Mouse (Mus musculus) kidney, embryonic 14.5 days (tissue): ENCODE data around the gene Arhgap28. TPM values are rescaled to one million over a fixed set of nuclear protein-coding genes. Genes with fewer than 3 reads are reported as not detected.

Experiments used
- ATAC-seq: fragments of 200-750 bp; cut with Nextera tagmentation; 2 replicates; pipeline ENCODE4 v1.8.0; 2017; ENCODE audit warnings: moderate number of reproducible peaks, mild to moderate bottlenecking, moderate TSS enrichment, moderate library complexity; ENCODE audit not compliant: low FRiP score, low TSS enrichment
- H3K27ac ChIP-seq: fragments of 300-500 bp; sonication (generic); 2 replicates; pipeline ENCODE4 v1.5.1; 2014; ENCODE audit warnings: low read depth, mild to moderate bottlenecking, low read length, moderate library complexity, mixed read lengths
- H3K27me3 ChIP-seq: fragments of 300-500 bp; sonication (generic); 2 replicates; pipeline ENCODE4 v1.6.1; 2014; ENCODE audit warnings: mild to moderate bottlenecking, low read length; ENCODE audit not compliant: control insufficient read depth, insufficient read depth
- H3K36me3 ChIP-seq: fragments of 300-500 bp; sonication (generic); 2 replicates; pipeline ENCODE4 v1.6.1; 2014; ENCODE audit warnings: low read length, mixed read lengths; ENCODE audit not compliant: control insufficient read depth, insufficient read depth
- H3K4me1 ChIP-seq: fragments of 300-500 bp; sonication (generic); 2 replicates; pipeline ENCODE4 v1.6.1; 2014; ENCODE audit warnings: low read length, mixed read lengths; ENCODE audit not compliant: control insufficient read depth, insufficient read depth
- H3K4me2 ChIP-seq: fragments of 300-500 bp; sonication (generic); replicated peaks from 2 replicates; pipeline ENCODE4 v1.6.1; 2014; ENCODE audit warnings: low read depth, mild to moderate bottlenecking, low read length
- H3K4me3 ChIP-seq: fragments of 300-500 bp; sonication (generic); 2 replicates; pipeline ENCODE4 v1.5.1; 2014; ENCODE audit warnings: mild to moderate bottlenecking, low read length
- H3K9ac ChIP-seq: fragments of 300-500 bp; sonication (generic); 2 replicates; pipeline ENCODE4 v1.6.1; 2014; ENCODE audit warnings: low read depth, mild to moderate bottlenecking, low read length, moderate library complexity
- H3K9me3 ChIP-seq: fragments of 300-500 bp; sonication (generic); 2 replicates; pipeline ENCODE4 v1.6.1; 2016; ENCODE audit warnings: low read length; ENCODE audit not compliant: control insufficient read depth
- WGBS: fragments of 180-500 bp; shearing (Covaris S2); extraction: QIAGEN DNeasy Blood & Tissue Kit; methylation state at CpG from one replicate; pipeline ENCODE4 v1.1.7; 2014; 5-methylcytosine and 5-hydroxymethylcytosine counted together
- polyA plus RNA-seq: library from polyadenylated mRNA; unstranded; fragments of >200 nt; fragmentation: Nextera tagmentation; extraction: Ambion mirVana; gene quantifications from 2 replicates; pipeline ENCODE4 v1.2.1, GENCODE M21; 2014

Arhgap28 gene
- polyA plus RNA-seq, 1 experiment from 2014 or later, result 28.2 TPM

DNA sequence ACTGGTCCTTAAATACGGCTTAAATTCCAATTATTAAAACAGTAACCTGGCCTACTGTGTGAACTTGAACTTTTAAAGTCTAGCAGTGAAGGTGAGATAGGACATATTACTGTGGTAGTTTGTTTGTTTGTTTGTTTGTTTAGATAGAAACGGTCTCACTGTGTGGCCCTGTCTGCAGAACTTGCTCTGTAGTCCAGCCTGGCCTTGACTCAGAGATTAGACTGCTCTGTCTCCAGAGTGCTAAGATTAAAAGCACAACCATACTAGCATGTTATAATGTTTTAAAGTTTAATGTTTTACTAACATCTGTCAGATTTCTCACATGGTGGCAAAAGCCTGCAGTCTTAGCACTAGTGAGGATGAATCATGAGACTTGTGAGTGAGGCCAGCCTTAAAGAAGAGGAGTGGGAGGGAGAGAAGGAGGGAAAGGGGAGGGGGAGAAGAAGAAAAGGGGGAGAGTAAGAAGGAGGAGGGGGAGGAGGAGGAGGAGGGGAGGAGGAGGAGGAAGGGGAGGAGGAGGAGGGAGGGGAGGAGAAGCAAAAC lies 8.6 kb downstream of the Arhgap28 start:
- ATAC-seq, result peak; percentile 21; the same call in 1 of the 2 replicates
- 68% methylated on average over 2 of the region's 2 CpGs for WGBS
- no peak overlapping the region for H3K9ac ChIP-seq
- H3K36me3 ChIP-seq, result no peaks in the 10 kb centered on the region
- H3K4me1 ChIP-seq, result peaks cover 31% of the 10 kb centered on the region
- no peaks in the 10 kb centered on the region for H3K27me3 ChIP-seq
- H3K9me3 ChIP-seq, result no peaks in the 10 kb centered on the region
- peak overlapping the region; percentile 71; the same call in 1 of the 2 replicates for H3K27ac ChIP-seq
- H3K4me3 ChIP-seq, result no peak overlapping the region
- H3K4me2 ChIP-seq, result 0 out of 2 replicates have a peak overlapping the region, but pooled peaks have one; percentile 32

GRCm38 (mm10) chr17:67994861-67995260 lies 9.1 kb downstream of the Arhgap28 start:
- Histone ChIP-seq H3K9me3 (no peaks in the 10 kb centered on the region), H3K36me3 (no peaks in the 10 kb centered on the region), H3K27ac (no peak overlapping the region), H3K27me3 (no peaks in the 10 kb centered on the region), H3K9ac (no peak overlapping the region), H3K4me1 (peaks cover 35% of the 10 kb centered on the region), H3K4me2 (no peak overlapping the region), H3K4me3 (no peak overlapping the region)
- WGBS, result 35% methylated on average over 7 of the region's 7 CpGs
- ATAC-seq, result no peak

GRCm38 (mm10) chr17:67993371-67994045 lies 10.4 kb downstream of the Arhgap28 start:
- no peaks in the 10 kb centered on the region for H3K27me3 ChIP-seq
- H3K4me1 ChIP-seq, result peaks cover 40% of the 10 kb centered on the region
- no peaks in the 10 kb centered on the region for H3K9me3 ChIP-seq
- no peak overlapping the region for H3K4me3 ChIP-seq
- no peak overlapping the region for H3K9ac ChIP-seq
- H3K4me2 ChIP-seq, result no peak overlapping the region
- H3K27ac ChIP-seq, result no peak overlapping the region
- 91% methylated on average over 2 of the region's 2 CpGs for whole genome bisulfite sequencing
- no peaks in the 10 kb centered on the region for H3K36me3 ChIP-seq
- no peak for ATAC-seq

- Histone ChIP-seq H3K4me2 (peak overlapping the region; percentile 21), H3K36me3 (no peaks in the 10 kb centered on the region; the same call in 1 of the 2 replicates), H3K27ac (peak overlapping the region; percentile 74), H3K27me3 (no peaks in the 10 kb centered on the region), H3K9me3 (no peaks in the 10 kb centered on the region), H3K4me1 (peaks cover 34% of the 10 kb centered on the region), H3K9ac (peak overlapping the region; percentile 37; the same call in 1 of the 2 replicates), H3K4me3 (no peak overlapping the region)
- ATAC-seq, result 0 out of 2 replicates have a peak, but pooled peaks have one; percentile 9
- WGBS, result 11% methylated on average over 5 of the region's 5 CpGs
Observed at GRCm38 (mm10) chr17:67989716-67990115, 14.2 kb downstream of the Arhgap28 start.

- peak; percentile 92 for ATAC-seq
- Histone ChIP-seq H3K4me3 (no peak overlapping the region), H3K9me3 (no peaks in the 10 kb centered on the region), H3K27me3 (no peaks in the 10 kb centered on the region), H3K36me3 (no peaks in the 10 kb centered on the region; the same call in 1 of the 2 replicates), H3K27ac (peak overlapping the region; percentile 74), H3K4me2 (peak overlapping the region; percentile 21), H3K9ac (no peak overlapping the region), H3K4me1 (peaks cover 33% of the 10 kb centered on the region)
- 3% methylated on average over 15 of the region's 15 CpGs for WGBS
Observed at GRCm38 (mm10) chr17:67988920-67989621, 14.8 kb downstream of the Arhgap28 start.

- no peaks in the 10 kb centered on the region for H3K27me3 ChIP-seq
- H3K4me1 ChIP-seq, result peaks cover 33% of the 10 kb centered on the region
- H3K9me3 ChIP-seq, result no peaks in the 10 kb centered on the region
- no peak overlapping the region for H3K9ac ChIP-seq
- no peak overlapping the region for H3K27ac ChIP-seq
- H3K4me3 ChIP-seq, result no peak overlapping the region
- no peaks in the 10 kb centered on the region; the same call in 1 of the 2 replicates for H3K36me3 ChIP-seq
- 20% methylated on average over 4 of the region's 4 CpGs for WGBS
- H3K4me2 ChIP-seq, result no peak overlapping the region
- no peak for ATAC-seq
Observed at GRCm38 (mm10) chr17:67985532-67985931, 18.4 kb downstream of the Arhgap28 start.

DNA sequence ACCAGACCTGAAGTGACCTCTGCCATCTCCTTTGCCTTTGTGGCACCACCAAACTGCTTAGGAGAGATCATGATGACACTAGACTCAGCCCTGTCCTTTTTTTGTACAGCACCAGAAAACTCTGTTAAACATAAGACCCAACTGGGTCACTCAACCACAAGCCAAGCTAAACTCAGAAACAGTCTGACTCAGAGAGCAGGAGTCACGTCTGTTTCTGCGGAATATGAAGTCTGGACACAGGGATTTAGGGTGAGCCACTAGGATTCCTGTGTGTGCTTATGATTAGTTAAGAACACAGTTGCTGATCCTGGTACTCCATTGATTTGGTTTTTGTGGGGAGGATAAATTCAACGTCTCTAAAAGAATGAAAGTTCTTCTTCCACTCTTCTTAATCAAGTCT lies 23.3 kb downstream of the Arhgap28 start:
- no peak for ATAC-seq
- Histone ChIP-seq H3K9me3 (no peaks in the 10 kb centered on the region), H3K27me3 (no peaks in the 10 kb centered on the region), H3K4me2 (no peak overlapping the region), H3K27ac (no peak overlapping the region), H3K9ac (no peak overlapping the region), H3K36me3 (no peaks in the 10 kb centered on the region), H3K4me1 (peaks cover 9% of the 10 kb centered on the region), H3K4me3 (no peak overlapping the region)
- WGBS, result 88% methylated on average over 3 of the region's 3 CpGs

DNA sequence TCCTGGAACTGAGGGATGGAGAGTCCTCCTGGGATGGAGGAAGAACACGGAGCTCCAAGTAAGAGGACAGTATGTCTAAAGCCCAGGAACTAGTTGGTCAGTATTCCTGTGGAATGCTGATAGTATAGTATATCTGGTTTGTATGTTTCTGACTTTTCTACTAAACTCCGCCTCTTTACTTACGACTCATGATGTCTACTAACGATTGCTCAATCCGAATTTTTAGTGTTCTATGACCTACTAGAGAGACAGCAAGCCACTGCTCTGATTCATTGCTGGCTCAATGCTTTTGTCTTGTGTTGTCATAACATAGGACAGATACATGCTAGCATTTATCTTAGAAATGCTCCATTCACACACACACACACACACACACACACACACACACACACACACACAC lies 24.7 kb downstream of the Arhgap28 start:
- Histone ChIP-seq H3K4me2 (no peak overlapping the region), H3K36me3 (no peaks in the 10 kb centered on the region), H3K9ac (no peak overlapping the region), H3K9me3 (no peaks in the 10 kb centered on the region), H3K4me3 (no peak overlapping the region), H3K4me1 (peaks cover 6% of the 10 kb centered on the region; the same call in 1 of the 2 replicates), H3K27me3 (no peaks in the 10 kb centered on the region), H3K27ac (no peak overlapping the region)
- ATAC-seq, result no peak
- WGBS, result 66% methylated on average over 5 of the region's 5 CpGs

DNA sequence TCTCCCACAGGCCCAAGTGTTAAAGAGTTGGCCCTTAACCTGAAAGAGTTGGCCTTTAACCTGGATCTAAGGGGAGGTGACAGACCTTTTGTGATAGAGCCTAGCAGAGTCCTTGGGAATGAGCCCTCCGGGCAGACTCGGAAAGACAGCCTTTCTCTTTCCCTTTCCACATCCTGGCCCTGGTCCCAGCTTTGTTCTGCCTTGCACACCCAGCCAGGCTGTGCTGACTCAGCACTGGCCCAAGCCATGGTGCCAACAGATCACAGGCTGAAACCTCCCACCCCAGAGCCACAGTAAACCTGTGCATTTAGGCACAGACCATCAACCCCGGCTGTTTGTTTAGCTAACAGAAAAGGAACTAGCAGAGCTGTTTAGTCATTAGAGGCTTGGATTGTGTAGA lies 25.1 kb downstream of the Arhgap28 start:
- no peak overlapping the region for H3K9ac ChIP-seq
- H3K36me3 ChIP-seq, result no peaks in the 10 kb centered on the region
- no peaks in the 10 kb centered on the region for H3K9me3 ChIP-seq
- H3K4me2 ChIP-seq, result no peak overlapping the region
- peak; percentile 89 for ATAC-seq
- peaks cover 6% of the 10 kb centered on the region; the same call in 1 of the 2 replicates for H3K4me1 ChIP-seq
- no peak overlapping the region for H3K4me3 ChIP-seq
- H3K27ac ChIP-seq, result no peak overlapping the region
- 26% methylated on average over 3 of the region's 3 CpGs for WGBS
- no peaks in the 10 kb centered on the region for H3K27me3 ChIP-seq
